Mouse (Mus musculus) hindbrain, embryonic 11.5 days (tissue): ENCODE data around the gene Gm5728. TPM values are rescaled to one million over a fixed set of nuclear protein-coding genes. Genes with fewer than 3 reads are reported as not detected.
"Not testable (repeated sequence)": the region's sequence is repeated elsewhere in the genome, so short reads cannot be mapped to it uniquely, and the experiment has no call there.

Source experiments
- ATAC-seq: fragments of 200-750 bp; cut with Nextera tagmentation; 2 replicates; pipeline ENCODE4 v1.8.0; 2017; ENCODE audit warnings: mild to moderate bottlenecking, moderate TSS enrichment, moderate library complexity; ENCODE audit not compliant: low FRiP score
- DNase-seq: peaks from one replicate; pipeline ENCODE4 v3.0.0-alpha.2; 2015; ENCODE audit warnings: low spot score
- H3K27ac ChIP-seq: fragments of 300-500 bp; sonication (generic); 2 replicates; pipeline ENCODE4 v1.5.1; 2014; ENCODE audit warnings: mild to moderate bottlenecking, low read depth, low read length
- H3K27me3 ChIP-seq: fragments of 300-500 bp; sonication (generic); 2 replicates; pipeline ENCODE4 v1.6.1; 2014; ENCODE audit warnings: mild to moderate bottlenecking, low read length, moderate library complexity, mixed read lengths; ENCODE audit not compliant: control insufficient read depth, insufficient read depth
- H3K36me3 ChIP-seq: fragments of 300-500 bp; sonication (generic); 2 replicates; pipeline ENCODE4 v1.6.1; 2014; ENCODE audit warnings: mild to moderate bottlenecking, low read length, moderate library complexity, mixed read lengths; ENCODE audit not compliant: control insufficient read depth, insufficient read depth
- H3K4me1 ChIP-seq: fragments of 300-500 bp; sonication (generic); replicated peaks from 2 replicates; pipeline ENCODE4 v1.6.1; 2014; ENCODE audit warnings: low read length, mixed read lengths; ENCODE audit not compliant: control insufficient read depth, insufficient read depth
- H3K4me2 ChIP-seq: fragments of 300-500 bp; sonication (generic); replicated peaks from 2 replicates; pipeline ENCODE4 v1.6.1; 2014; ENCODE audit warnings: mild to moderate bottlenecking, low read depth, low read length
- H3K4me3 ChIP-seq: fragments of 300-500 bp; sonication (generic); 2 replicates; pipeline ENCODE4 v1.5.1; 2014; ENCODE audit warnings: low read depth, low read length
- H3K9ac ChIP-seq: fragments of 300-500 bp; sonication (generic); 2 replicates; pipeline ENCODE4 v1.6.1; 2014; ENCODE audit warnings: low read depth, low read length
- H3K9me3 ChIP-seq: fragments of 300-500 bp; sonication (generic); 2 replicates; pipeline ENCODE4 v1.6.1; 2016; ENCODE audit warnings: low read length; ENCODE audit not compliant: control insufficient read depth
- WGBS: fragments of 180-500 bp; shearing (Covaris S2); extraction: QIAGEN DNeasy Blood & Tissue Kit; methylation state at CpG from one replicate; pipeline ENCODE4 v1.1.7; 2014; 5-methylcytosine and 5-hydroxymethylcytosine counted together
- polyA plus RNA-seq: library from polyadenylated mRNA; unstranded; fragments of >200 nt; fragmentation: Nextera tagmentation; extraction: Ambion mirVana; gene quantifications from 2 replicates; pipeline ENCODE4 v1.2.1, GENCODE M21; 2014

Gene Gm5728
- not detected in 2 replicates for polyA plus RNA-seq

DNA sequence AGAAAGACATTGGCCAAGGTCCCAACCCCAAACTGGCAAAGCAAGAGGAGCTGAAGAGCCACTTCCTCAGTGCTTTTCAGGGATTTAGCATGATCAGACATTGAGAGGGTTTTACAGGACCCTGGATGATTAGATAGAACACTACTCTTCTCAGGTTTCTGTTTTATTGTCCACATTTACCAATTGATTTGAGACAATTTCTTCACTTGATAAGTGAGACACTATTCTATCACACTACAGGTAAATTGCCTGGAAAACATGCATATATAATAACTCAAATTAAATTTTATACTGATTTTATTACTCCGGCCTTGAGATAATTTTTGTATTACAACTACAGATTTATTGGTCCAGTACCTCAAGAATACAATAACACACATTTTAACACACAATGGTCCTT is at the start of gene Gm5728:
Gene Gm5728, minus strand, starts transcription at position 101 of the 400 bp plus-strand sequence.
- H3K4me2 ChIP-seq, ATAC-seq, H3K36me3 ChIP-seq, DNase-seq, H3K9ac ChIP-seq, H3K4me1 ChIP-seq, H3K4me3 ChIP-seq, H3K9me3 ChIP-seq, H3K27me3 ChIP-seq, H3K27ac ChIP-seq: not testable (repeated sequence)
- WGBS, result no CpG with 5 or more reads among the region's 1 CpGs

GRCm38 (mm10) chr7:20417642-20418041 is 42.4 kb upstream of the Gm5728 start, which contains the start of gene Vmn1r100:
TSS of gene Vmn1r100 (plus strand) at chr7:20417942.
- not testable (repeated sequence) for H3K4me3 ChIP-seq, DNase-seq, ATAC-seq, H3K27me3 ChIP-seq, H3K36me3 ChIP-seq, H3K4me1 ChIP-seq, H3K9ac ChIP-seq, H3K27ac ChIP-seq, H3K9me3 ChIP-seq, H3K4me2 ChIP-seq
- WGBS, result no CpG with 5 or more reads among the region's 3 CpGs

DNA sequence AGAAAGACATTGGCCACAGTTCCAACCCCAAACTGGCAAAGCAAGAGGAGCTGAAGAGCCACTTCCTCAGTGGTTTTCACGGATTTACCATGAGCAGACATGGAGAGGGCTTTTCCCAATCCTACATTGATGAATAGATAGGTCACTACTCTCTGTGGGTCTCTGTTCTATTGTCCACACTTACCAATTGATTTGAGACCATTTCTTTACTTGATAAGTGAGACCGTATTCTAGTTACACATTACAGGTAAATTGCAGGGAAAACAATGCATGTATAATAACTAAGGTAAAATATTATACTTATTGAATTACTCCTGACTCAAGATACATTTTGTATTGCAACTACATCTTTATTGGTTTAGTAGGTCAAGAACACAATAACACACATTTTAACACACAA is 41.2 kb downstream of the Gm5728 start, which contains the start of gene Gm4133:
Gene Gm4133, minus strand, starts transcription at position 101 of the 400 bp plus-strand sequence.
- DNase-seq, H3K4me1 ChIP-seq, ATAC-seq, H3K4me3 ChIP-seq, H3K36me3 ChIP-seq, H3K27ac ChIP-seq, H3K4me2 ChIP-seq, H3K9me3 ChIP-seq, H3K9ac ChIP-seq, H3K27me3 ChIP-seq: not testable (repeated sequence)
- WGBS, result no CpG with 5 or more reads among the region's 2 CpGs

Other genes starting within 250 kb of the Gm5728 start
- not detected in 2 replicates for gene Vmn1r93, start 236.3 kb downstream of the Gm5728 start, polyA plus RNA-seq
- gene Vmn1r94, start 207.0 kb downstream of the Gm5728 start, polyA plus RNA-seq, result not detected in 2 replicates
- gene Vmn1r95, start 181.7 kb downstream of the Gm5728 start, polyA plus RNA-seq, result not detected in 2 replicates
- not detected in 2 replicates for gene Gm6164, start 169.8 kb downstream of the Gm5728 start, polyA plus RNA-seq
- gene Gm4498, start 141.6 kb downstream of the Gm5728 start, polyA plus RNA-seq, result not detected in 2 replicates
- gene Gm5890, start 112.6 kb downstream of the Gm5728 start, polyA plus RNA-seq, result not detected in 2 replicates
- gene Gm4133, start 41.3 kb downstream of the Gm5728 start, polyA plus RNA-seq, result not detected in 2 replicates
- not detected in 2 replicates for gene Vmn1r100, start 42.5 kb upstream of the Gm5728 start, polyA plus RNA-seq
- gene Vmn1r101, start 67.2 kb upstream of the Gm5728 start, polyA plus RNA-seq, result not detected in 2 replicates
- gene Gm10670, start 99.5 kb upstream of the Gm5728 start, polyA plus RNA-seq, result not detected in 2 replicates
- not detected in 2 replicates for gene Vmn1r103, start 135.1 kb upstream of the Gm5728 start, polyA plus RNA-seq
- gene Vmn1r104, start 158.4 kb upstream of the Gm5728 start, polyA plus RNA-seq, result not detected in 2 replicates
- gene Gm5726, start 170.3 kb upstream of the Gm5728 start, polyA plus RNA-seq, result not detected in 2 replicates
- gene Gm4141, start 200.8 kb upstream of the Gm5728 start, polyA plus RNA-seq, result not detected in 2 replicates
- not detected in 2 replicates for gene Gm4513, start 223.6 kb upstream of the Gm5728 start, polyA plus RNA-seq